Mouse (Mus musculus) lung, adult 2 months (tissue): ENCODE results near the gene Lamb1.

ENCODE experiments used
- CTCF ChIP-seq: fragments of 200-500 bp; IDR thresholded peaks from 2 replicates; pipeline ENCODE4 v1.5.1; 2011; ENCODE audit warnings: mild to moderate bottlenecking, low read length, control low read depth; ENCODE audit not compliant: insufficient read depth
- POLR2A ChIP-seq: fragments of 200-500 bp; IDR thresholded peaks from 2 replicates; pipeline ENCODE4 v1.6.1; 2011; ENCODE audit warnings: low read depth, mild to moderate bottlenecking, control low read depth, low read length, borderline replicate concordance; ENCODE audit errors: extremely low read depth

DNA sequence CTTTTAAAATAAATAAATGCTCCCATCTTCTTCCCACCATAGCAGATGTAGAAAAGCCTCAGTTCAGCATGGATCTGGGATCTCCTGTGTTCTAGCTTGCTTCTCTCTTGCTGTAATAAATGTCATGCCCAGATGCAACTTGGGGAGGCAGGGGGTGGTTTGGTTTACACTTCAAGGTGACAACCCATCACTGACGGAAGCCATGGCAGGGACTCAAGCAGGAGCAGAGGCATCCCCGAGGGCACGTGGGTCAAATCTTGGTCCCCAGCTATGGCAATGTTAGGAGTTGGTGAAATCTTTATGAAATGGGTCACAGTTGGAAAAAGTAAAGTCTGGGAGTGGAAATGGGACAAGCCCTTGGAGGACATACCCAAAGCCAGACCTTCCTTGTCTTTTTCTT is 20.3 kb upstream of the Lamb1 start:
- TF ChIP-seq CTCF (no peak), POLR2A (no peak)
